Mouse (Mus musculus) spleen, adult 10 weeks (tissue): Measurements from ENCODE around the gene Gm5767. TPM values are rescaled to one million over a fixed set of nuclear protein-coding genes. Genes with fewer than 3 reads are reported as not detected.

Experiments used
- polyA plus RNA-seq: library from polyadenylated mRNA; stranded (reverse); fragments of 350-450 nt; fragmentation: Illumina TruSeq; extraction: RNeasy Lipid Tissue Mini Kit (QIAGEN cat#74804); gene quantifications from one replicate; pipeline ENCODE4 v1.2.3, GENCODE M21; 2015; ENCODE audit warnings: low replicate concordance; ENCODE audit not compliant: insufficient read depth

The Gm5767 gene
- polyA plus RNA-seq, result not detected

GRCm38 (mm10) chr16:8680470-8680869, at the start of gene Gm5767:
Gene Gm5767, plus strand, starts transcription at chr16:8680770.

GRCm38 (mm10) chr16:8637217-8638051, 43.1 kb upstream of the Gm5767 start, which contains the start of the genes Pmm2 and Tmem186:
Gene Pmm2, plus strand, starts transcription at chr16:8637674.
Gene Tmem186, minus strand, starts transcription at chr16:8637712.

GRCm38 (mm10) chr16:8671551-8672349, 8.8 kb upstream of the Gm5767 start, which contains the start of gene Carhsp1:
Gene Carhsp1, minus strand, starts transcription at chr16:8672155.

Other genes starting within 250 kb of the Gm5767 start
- gene Mettl22, start 210.0 kb upstream of the Gm5767 start, polyA plus RNA-seq, result 7.1 TPM
- gene Abat, start 167.3 kb upstream of the Gm5767 start, polyA plus RNA-seq, result 6.7 TPM
- 101 TPM for gene Pmm2, start 43.1 kb upstream of the Gm5767 start, polyA plus RNA-seq
- 17.2 TPM for gene Tmem186, start 43.1 kb upstream of the Gm5767 start, polyA plus RNA-seq
- 34.7 TPM for gene Carhsp1, start 8.6 kb upstream of the Gm5767 start, polyA plus RNA-seq
- 210 TPM for gene Usp7, start 111.5 kb downstream of the Gm5767 start, polyA plus RNA-seq
- gene 1810013L24Rik, start 149.3 kb downstream of the Gm5767 start, polyA plus RNA-seq, result 93.2 TPM